Mouse (Mus musculus) NIH3T3 (cell line): ENCODE results near the gene Pik3cb.

Experiments used
- DNase-seq: peaks from one replicate; pipeline ENCODE4 v3.0.0-alpha.2; 2012; ENCODE audit warnings: low read depth

The Pik3cb gene

DNA sequence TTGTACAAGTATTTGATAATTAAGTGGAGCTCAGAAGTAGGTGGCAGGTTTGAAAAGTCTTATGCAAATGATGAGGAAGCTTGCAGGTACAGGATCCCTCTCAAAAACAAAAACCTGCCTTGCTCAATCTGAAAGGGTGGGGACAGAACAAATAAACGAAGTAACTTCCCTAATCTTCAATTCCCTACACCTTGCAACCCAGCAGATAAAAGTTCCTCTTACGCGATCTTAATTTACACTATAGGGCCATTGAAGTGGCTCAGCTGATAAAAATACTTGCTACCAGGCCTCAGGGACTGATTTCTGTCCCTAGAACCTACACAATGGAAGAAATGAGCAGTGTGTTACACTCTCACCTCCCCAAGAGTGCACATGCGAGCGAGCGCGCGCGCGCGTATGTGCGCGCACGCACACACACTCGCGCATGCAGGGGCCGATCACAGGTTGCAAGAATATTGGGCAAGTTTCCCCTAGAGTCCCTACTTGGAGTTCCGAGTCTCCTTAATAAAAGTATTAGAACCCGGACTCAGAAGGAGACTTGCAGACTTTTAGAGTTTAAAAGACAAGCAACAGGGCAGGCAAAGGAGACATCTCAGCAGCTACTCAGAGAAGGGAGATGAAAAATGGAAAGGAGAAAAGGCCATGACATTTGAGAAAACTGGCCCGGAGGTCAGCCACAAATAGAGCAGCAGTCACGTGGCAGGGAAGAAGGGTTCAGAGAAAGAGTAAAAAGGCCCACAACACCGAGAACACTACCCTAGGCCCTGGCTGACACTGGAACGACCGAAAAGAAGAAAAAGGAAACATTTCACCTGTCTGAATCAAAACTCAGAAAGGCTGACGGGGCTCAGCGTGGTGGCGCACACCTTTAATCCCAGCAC, 6.7 kb upstream of the Pik3cb start:
- DNase-seq = no peak

DNA sequence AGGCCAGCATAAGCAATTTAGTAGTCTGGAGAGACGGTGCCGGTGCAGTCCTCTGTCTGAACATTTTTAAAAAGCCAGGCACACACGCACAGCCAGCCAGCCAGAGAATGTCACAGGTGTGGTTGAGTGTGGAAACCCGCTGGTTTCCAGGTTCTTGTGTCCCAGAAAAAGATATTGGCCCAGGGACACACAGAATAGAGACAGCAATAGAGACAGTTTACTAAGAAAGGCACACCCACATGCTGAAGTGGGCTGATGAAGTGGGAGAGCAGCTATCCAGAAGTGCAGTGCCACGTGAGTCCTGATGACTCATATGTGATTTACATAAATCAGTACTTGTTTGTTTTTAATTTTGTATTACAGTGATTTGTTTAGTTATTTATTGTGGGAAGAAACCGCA, 5.3 kb upstream of the Pik3cb start:
- DNase-seq = peak; percentile 59

DNA sequence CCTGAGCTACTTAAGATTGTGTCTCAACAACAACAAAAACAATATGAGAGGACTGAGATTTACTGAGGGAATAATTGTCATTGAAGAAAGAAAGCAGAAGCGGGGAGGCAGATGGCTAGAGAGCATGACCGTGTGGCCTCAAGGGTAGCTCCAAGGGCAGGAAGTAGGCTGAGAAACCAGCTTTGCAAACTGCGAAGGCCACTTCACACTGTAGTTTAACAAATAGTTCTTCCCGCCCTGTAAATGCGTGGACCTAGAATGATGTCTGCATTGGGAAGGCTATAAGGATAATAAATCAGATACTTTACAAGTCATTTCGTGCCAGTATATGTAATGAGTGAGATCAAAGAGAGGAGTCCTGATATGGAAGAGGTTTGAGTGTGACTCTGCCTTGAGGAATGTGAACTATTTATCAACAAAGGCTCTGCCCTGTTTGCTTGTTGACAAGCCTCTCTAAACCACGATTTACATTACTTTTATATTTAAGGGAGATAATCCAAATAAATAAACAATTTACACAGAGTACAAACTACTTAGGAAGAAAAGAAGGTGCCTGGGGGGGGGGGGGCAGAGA, 4.1 kb upstream of the Pik3cb start:
- no peak for DNase-seq

DNA sequence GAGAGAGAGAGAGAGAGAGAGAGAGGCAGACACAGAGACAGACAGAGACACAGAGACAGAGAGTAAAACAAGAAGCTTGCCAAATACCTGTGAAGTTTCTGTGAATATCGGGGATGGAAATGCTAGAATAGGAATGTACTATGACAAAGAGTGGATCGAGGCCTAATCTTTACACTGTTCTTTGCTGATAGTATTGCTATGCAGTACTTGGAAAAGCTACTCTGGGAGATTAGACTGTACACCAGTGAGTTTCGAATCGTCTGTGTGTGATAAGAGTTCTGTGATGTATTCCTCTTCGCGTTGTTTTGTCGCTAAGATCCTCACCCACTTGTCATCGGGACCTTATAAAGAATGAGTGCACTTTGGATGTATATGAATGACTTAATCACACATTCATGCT, 1.2 kb upstream of the Pik3cb start:
- DNase-seq = no peak

DNA sequence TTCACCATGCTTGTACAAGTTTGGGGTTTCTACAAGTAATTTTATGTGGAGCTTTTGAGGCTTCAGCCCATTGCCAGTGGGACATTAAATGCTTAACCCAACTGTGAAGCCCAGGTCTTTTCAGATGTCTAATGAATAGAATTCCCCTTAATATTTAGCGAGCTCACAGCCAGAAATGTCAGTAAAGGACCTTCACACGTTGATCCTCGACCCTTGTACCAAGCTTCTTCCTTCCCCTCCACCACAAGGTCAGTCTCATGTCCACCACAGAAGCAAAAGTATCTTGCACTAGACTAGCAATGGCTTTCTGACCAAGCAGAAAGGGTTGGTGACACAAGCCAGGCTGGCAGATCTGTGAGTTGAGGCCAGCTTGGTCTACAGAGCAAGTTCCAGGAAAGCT, 750 bp upstream of the Pik3cb start:
- DNase-seq = no peak

DNA sequence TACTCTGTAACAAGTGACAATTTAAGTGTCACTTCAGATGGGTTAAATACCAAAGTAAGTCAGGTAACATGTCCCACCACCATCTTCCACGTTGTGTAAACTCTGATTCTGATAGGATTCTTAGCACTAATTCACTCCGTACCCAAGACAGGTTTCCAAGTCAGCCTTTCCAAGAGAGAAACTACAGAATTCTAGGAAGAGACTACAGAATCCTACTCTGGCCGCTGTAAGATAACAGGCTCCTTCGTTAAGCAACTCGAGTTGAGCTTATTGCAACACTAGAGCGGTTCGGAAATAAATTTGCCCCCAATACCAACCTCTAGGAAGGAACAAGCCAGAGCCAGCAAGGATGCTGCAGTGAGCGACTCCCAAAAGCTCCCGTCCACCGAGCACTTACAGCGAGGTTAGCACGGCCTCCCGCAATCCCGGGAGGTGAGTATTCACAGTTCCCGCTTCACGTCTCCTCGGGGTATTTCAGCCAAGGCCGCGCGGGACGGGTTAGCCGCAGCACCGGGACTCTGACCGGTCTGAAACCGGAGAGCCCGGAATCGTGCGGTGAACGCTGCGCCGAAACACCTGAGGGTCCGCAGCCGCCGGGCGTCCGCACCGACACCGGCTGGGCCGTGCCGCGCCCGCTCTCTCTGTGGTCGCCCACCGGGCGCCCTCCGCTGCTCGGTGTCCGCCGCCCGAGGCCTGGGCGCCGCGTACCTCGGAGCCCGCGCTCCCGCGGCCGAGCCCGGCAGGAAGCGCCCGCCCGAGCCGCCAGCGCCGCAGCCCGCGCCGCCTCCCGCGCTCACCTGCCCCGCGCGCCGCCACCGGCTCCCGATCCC, 1.0 kb downstream of the Pik3cb start:
- DNase-seq = peak; percentile 57

DNA sequence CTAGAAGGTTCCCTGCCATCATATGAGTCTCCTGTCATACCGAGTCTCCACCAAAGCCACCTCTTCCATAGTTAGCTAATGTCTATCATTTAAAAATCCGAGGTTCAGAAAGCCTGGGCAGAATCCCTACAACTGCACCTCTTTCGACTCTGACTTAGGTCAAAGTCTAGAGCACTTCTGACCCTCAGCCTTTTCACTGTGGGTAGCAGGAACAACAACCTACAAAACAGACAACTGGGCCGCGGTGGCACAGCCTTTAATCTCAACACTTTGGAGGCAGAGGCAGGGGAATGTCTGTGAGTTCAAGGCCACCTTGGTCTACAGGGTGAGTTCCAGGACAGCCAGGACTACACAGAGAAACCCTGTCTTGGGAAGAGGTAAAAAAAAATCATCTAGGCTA, 3.1 kb downstream of the Pik3cb start:
- DNase-seq = no peak

DNA sequence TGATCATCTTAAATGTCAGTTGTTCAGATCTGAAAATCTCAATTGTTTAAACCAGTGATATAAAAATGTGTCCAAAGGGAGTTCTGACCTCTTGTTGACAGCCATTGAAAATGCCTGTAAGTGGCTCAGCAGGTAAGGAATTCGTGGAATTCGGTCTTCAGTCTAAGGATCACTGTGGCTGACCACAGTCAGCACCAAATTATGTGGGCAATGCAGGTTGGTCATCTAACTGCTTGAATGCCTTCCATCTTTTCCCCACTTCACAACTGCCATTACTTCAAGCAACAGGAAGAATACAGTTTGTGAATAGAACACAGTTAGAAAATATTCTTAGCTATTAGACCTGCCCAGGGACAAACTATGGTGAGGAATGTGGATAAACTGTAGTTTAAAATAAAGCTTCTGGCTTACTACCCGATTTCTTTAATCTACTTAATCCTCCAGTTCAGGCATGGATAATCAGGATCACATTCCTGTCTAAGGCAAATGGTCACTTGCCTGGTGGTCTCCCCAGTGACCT, 8.4 kb downstream of the Pik3cb start:
- DNase-seq = peak; percentile 39

DNA sequence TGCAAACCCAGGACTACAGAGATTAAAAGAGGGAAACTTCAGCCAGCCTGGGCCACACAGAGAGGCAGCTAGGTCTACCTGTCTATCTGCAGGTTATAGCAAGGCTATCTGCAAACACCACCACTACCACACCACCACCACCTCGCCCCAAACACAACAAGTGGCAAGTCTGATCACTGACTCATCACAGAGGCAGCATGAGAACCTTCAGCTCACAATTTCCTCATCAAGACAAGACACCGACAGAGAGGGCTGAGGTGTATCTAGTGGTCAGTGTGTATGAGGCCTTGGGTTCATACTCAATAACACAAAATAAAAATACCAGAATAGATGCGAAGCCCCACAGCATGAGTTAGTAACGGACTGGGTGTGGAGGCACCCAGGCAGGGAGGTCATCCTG, 9.3 kb downstream of the Pik3cb start:
- no peak for DNase-seq

DNA sequence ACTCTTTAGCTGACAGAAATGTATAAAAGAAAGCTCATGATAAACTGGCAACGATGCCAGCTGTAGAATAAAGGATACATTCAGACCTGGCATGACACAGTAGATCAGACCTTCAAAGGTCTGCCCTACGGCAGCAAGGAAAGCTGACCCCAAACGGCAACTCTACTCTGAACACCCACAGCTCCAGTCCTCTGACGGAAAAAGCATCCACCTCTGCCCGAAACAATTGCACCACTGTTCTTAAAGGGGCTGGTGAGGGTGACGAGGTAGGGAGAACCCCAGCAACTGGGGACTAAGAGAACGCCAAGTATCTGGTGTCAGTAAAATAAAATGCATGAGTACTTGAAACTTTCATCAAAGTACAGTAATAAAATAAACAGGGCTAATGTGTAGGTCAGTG, 12.8 kb downstream of the Pik3cb start:
- peak; percentile 46 for DNase-seq

DNA sequence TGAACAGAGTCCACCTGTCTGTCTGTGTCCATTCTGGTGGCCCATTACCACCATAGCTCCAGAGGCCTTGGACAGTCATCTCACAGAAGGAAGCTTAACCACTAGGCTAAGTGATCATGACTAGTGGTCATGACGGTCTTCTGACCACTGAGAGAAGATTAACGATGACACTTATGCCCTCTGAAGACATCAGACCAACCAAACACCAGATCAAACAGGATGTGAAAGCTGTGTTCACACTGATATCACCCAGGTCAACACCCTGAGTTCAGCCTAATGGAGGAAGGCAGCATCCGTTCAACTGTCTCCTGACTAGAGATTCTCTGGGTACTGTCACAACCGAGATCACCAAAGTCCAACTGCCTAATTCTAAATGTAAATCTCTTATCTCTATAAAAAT, 17.7 kb downstream of the Pik3cb start:
- no peak for DNase-seq

DNA sequence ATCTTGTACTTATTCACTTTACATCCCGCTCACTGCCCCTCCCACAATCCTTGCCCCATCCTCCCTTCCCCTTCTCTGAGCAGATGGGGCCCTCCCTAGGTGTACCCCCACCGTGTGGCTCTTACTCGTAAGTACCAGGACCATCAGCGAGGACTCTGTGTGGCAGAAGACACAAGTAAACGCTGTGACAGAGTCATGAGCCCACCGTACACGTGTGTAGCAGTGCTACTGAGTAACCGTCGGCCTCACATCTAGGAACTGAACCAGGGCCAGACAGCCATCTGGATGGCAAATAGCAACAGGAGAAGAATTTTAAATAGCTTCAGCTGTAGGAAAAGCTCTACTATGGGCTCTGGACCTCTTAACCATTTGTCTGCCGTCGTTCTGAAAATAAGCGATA, 28.0 kb downstream of the Pik3cb start:
- peak; percentile 27 for DNase-seq

DNA sequence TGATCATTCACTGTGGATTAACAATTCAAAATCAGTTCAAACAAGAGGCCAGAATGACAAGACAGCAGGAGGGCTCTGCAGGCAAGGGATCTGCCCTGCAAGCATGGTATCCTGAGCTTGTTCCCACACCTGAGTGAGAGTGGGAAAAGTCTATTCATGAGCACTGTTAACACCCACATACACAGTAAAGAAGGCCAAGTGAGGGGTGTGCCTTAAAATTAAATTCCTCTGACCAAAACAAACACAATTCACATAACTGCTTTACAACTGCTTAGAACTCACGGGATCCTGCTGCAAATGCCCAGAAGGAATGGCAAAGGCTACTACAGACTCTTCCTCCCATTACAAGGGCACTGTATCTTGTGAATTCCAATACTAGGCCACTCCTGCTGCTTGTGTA, 29.3 kb downstream of the Pik3cb start:
- DNase-seq = no peak

DNA sequence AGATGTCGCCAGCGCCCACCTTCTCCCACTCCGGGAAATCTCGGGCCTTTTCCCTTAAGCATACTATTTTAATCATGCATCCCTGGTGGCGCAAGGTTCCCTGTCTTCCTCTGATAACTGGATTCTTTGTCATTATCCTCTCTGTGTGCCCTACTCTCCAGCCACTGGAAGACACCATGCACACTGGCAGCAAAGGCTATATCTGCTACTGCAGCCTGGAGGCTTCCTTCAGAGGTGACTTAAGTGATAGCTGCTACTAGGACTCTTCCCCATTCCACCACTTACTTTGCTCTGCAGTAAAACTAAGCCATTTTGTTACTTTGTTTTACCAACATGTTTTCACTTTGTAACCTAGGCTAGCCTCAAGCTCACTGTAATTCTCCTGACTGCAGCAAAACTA, 30.2 kb downstream of the Pik3cb start:
- DNase-seq = no peak

DNA sequence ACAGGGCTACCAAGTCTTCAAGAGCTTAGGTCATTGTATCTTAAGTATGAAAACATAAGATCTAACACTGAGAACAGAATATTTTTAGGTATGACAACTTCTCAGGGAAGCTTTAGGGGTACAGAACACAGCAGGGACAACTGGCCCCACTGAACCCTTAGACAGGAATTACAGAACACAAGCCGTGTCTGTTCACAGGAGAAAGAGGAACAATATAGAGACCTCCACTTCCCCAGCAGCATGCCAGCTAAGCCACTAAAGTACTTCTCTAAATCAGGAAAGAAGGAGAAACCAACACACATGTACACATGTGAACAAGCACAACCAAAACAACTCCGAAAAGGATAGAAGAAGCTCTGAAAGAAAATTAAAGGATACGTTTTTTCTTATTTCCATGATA, 30.8 kb downstream of the Pik3cb start:
- no peak for DNase-seq

DNA sequence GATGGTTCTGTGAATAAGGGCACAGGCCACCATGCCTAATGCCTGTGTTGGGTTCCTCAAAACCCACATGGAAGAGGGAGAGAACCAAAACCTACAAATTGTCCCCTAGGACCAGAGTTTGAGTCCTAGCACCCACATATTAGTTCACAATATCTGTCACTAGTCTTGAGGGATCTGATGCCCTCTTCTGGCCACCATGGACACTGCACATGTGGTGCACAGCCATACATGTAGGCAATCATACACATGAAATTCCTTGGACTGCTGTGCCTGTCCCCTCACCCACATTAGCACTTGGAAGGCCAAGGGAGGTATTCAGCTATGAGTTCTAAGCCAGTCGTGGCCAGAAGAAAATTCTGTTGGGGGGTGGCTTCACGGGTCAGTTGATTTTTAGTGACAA, 36.0 kb downstream of the Pik3cb start:
- peak; percentile 11 for DNase-seq

DNA sequence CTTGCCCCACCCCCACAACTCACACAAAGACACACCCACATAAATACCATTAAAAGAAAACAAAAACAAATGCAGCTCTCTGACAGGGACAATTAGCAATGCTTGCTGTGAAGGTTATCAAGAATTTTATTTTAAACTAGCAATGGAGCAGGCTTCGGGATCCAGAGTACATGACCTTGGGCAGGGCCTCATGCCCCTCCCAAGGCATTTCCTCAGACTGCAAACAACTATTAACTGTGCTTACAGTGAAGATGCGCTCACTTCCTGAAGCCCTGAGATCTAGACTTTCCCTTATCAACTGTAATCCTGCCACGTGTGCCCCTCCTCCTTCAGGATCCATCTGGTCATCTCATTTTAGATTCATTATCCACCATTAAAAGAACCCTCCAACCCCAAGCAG, 36.6 kb downstream of the Pik3cb start:
- no peak for DNase-seq

DNA sequence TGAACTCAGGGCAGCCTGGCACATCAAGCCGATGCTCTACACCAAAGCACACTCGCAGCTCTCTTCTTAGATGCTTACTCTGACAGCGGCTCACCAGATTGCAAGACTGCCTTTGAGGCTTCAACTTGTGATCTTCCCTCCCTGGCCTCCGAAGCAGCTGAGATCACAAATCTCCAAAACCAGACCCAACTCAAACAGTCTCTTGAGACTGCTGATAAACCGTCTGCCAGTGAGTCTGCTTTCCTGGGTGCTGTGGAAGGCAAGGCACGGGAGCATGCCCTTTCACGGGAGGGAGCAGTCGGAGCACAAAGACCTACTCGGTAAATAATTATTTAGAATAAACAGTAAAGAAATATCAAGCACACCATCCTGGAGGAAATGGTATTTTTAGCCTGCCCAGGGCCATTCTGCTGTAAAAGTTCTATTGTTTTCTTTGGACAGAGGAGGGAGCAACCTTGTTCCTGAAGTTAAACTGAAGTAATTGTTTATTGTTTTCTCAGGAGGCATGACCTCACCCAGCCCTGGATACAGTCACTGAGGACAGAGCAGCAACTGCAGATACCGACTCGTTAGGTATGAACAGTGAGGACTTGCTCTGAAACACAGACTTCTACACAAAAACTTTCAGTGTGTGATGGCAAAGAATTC, 41.8 kb downstream of the Pik3cb start:
- DNase-seq = peak; percentile 8

DNA sequence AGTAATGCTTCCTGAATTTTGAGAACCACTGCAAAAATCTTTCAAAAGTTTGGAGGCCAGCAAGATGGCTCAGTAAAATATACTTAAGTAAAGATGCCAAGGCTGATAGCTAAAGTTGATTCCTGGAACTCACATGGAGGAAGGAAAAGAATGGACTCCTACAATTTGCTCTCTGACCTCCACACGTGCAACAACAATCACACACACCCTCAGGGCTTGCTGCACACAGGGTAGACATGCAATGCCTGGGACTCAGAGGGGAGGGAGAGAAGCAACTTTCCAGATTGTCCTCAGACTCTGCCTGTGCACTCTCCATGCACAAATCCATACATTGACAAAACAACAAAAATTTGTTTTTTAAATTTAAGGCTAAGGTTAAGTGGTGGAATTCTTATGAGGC, 42.8 kb downstream of the Pik3cb start:
- no peak for DNase-seq

DNA sequence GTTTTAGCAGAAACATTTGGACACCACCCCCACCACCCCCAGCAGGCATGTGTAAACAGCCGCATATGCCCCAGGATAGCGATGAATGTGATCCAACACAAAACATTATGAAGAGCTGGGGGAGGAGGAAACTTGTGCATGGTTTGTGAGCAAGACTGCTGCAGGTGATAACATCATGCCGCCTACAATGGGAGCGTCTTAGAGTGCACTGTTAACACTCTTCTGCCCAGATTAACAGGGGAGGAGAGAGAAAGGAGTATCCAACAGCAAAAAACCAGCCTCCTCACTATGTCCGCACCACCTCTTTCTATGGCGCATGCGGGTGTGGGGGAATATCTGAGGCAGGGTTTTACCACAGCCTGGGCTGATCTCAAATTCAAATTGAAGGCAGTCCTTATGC, 45.2 kb downstream of the Pik3cb start:
- DNase-seq = no peak

DNA sequence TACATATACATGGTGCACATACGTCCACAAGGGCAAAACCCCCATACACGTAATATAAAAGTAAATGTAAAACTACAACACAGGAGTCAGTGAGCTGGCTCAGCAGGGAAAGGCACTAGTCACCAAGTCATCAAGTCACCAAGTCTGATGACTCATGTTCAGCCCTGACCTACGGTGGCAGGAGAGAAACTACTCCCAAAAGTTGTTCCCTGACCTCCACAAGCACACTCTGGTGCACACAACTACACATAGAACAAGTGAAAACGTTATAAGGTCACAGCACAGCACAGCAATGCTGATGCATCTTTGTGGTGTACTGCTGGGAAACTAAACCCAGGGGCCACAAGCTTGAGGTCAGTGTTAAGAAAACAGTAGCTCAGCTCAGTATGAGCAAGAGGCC, 49.9 kb downstream of the Pik3cb start:
- DNase-seq = no peak

DNA sequence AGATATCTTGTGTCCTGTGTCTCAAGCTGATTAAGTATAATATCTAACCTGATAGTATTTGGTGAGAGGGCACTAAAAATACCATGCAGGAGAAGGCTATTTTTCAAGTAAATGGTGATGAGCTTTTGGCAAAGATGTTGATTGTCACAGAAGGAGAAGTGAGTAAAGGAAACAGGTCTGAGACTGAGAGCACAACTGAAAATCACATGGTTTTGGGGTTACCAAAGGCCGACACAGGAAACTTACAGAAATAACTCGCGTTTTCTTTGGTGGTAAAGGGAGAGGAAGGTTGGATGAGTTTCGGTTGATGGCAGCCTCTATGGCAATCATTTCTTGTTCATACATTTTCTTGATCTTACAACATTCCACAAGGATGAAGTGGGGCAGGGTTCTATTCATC, 50.5 kb downstream of the Pik3cb start:
- DNase-seq = no peak
